Mouse (Mus musculus): ENCODE results near the gene Chsy1. TPM values are rescaled to one million over a fixed set of nuclear protein-coding genes. Genes with fewer than 3 reads are reported as not detected.

The Chsy1 gene
- polyA plus RNA-seq, 1 experiment = 10.8 TPM

DNA sequence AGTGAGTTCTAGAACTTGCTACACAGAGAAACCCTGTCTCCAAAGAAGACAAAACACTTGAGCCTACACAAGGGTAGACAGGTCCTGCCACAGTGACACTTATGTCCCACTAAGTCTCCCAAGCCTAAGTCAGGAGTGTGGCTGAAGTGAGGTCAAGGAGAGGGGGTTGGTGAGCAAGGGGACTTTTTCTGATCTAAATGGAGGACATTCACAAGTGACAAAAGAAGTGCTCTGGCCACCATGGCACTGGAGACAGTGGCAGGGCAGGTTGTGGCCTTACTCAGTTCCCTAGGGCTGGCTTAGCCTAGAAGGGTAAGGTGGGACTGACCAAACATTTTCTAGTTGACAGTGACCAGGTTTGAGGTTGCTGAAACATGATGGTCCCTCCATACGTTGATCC lies 106.6 kb downstream of the Chsy1 start:
- H3K27ac ChIP-seq (ENCODE audit: insufficient read depth, low read depth, low read length) = no peak overlapping the region
- no peak overlapping the region for H3K4me3 ChIP-seq (ENCODE audit: insufficient read depth, low read length)
- TF ChIP-seq POLR2A (IDR thresholded peaks at IDR 0.05; ENCODE audit: borderline replicate concordance, low read depth, low read length) (no peak), CTCF (IDR thresholded peaks at IDR 0.05; ENCODE audit: low read depth, low read length) (no peak)
- H3K4me1 ChIP-seq (ENCODE audit: control insufficient read depth, insufficient read depth, low read length) = peaks cover 33% of the 10 kb centered on the region

- TF ChIP-seq CTCF (IDR thresholded peaks at IDR 0.05; ENCODE audit: low read depth, low read length) (no peak), POLR2A (IDR thresholded peaks at IDR 0.05; ENCODE audit: borderline replicate concordance, low read depth, low read length) (no peak)
- H3K27ac ChIP-seq (ENCODE audit: insufficient read depth, low read depth, low read length) = no peak overlapping the region
- H3K4me3 ChIP-seq (ENCODE audit: insufficient read depth, low read length) = no peak overlapping the region
- H3K4me1 ChIP-seq (ENCODE audit: control insufficient read depth, insufficient read depth, low read length) = peaks cover 33% of the 10 kb centered on the region
Measured at GRCm38 (mm10) chr7:66217011-66217410, 107.7 kb downstream of the Chsy1 start.

DNA sequence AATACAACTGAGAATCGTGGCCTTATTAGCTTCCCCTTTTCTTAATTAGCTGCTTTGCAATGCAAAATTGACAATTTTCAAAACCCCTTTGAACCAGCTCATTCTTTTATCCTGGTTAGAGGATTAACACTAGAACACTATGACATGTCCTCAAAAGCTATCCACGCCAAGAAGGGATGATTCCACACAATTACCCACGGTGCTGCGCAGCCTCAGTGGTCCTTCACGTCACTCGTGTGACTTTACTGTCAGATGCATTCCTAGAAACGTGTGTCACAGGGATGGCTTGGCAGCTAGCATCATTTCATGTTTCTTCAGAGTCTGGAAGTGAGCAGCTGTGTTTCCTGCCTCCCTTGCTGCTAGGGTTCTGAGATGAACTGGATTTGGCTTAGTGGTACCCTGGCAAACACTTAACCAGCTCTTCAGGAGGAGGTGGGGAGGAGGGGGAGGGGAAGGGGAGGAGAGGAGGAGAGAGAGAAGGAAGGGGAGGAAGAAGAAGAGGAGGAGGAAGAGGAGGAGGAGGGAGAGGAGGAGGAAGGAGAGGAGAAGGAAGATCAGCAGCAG lies 108.3 kb downstream of the Chsy1 start:
- H3K4me3 ChIP-seq (ENCODE audit: insufficient read depth, low read length) = no peak overlapping the region
- H3K4me1 ChIP-seq (ENCODE audit: control insufficient read depth, insufficient read depth, low read length) = peaks cover 32% of the 10 kb centered on the region
- TF ChIP-seq POLR2A (IDR thresholded peaks at IDR 0.05; ENCODE audit: borderline replicate concordance, low read depth, low read length) (no peak), CTCF (IDR thresholded peaks at IDR 0.05; ENCODE audit: low read depth, low read length) (no peak)
- H3K27ac ChIP-seq (ENCODE audit: insufficient read depth, low read depth, low read length) = no peak overlapping the region

DNA sequence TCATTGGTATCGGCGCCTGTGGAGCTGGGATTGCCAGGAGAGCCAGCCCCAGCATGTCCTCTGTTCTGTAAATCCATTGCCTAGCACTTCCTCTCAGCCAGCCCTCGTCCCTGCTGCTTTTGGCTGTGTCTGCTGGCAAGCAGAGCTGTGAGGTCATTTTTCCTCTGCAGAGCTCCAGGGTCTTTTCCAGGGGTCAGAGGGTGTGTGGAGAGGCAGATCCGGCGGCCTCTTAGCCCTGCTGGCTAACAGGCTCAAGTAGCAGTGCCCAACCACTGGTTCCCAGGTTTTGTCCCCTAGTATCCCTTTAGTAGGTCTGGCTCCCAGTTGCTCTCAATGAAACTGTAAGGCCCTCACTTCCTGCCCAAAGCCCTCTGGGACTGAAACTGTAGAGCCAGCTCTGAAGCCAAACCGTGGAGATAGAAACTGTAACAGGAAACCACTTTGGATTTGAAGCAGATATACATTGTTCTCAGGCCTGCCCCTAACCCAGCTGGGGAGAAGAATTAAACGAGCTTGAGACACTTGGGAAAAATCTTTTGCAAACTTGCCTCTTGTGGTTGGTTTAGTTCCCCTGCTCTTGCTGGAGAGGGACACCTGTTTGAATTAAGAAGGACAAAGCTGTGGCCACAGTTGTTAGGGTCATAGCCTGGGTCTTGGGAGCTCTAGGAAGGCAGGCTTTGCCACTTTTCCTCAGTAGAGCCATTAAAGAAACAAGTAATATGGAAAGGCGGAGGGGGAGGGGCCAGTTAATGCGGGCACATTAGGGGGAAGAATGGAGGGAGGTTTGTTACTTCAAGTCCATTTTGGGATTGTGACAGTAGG lies 109.1 kb downstream of the Chsy1 start:
- peaks cover 28% of the 10 kb centered on the region for H3K4me1 ChIP-seq (ENCODE audit: control insufficient read depth, insufficient read depth, low read length)
- peak overlapping the region; percentile 49 for H3K27ac ChIP-seq (ENCODE audit: insufficient read depth, low read depth, low read length)
- no peak for TF ChIP-seq CTCF (IDR thresholded peaks at IDR 0.05; ENCODE audit: low read depth, low read length)
- TF ChIP-seq POLR2A (IDR thresholded peaks at IDR 0.05; ENCODE audit: borderline replicate concordance, low read depth, low read length) = no peak
- H3K4me3 ChIP-seq (ENCODE audit: insufficient read depth, low read length) = no peak overlapping the region

DNA sequence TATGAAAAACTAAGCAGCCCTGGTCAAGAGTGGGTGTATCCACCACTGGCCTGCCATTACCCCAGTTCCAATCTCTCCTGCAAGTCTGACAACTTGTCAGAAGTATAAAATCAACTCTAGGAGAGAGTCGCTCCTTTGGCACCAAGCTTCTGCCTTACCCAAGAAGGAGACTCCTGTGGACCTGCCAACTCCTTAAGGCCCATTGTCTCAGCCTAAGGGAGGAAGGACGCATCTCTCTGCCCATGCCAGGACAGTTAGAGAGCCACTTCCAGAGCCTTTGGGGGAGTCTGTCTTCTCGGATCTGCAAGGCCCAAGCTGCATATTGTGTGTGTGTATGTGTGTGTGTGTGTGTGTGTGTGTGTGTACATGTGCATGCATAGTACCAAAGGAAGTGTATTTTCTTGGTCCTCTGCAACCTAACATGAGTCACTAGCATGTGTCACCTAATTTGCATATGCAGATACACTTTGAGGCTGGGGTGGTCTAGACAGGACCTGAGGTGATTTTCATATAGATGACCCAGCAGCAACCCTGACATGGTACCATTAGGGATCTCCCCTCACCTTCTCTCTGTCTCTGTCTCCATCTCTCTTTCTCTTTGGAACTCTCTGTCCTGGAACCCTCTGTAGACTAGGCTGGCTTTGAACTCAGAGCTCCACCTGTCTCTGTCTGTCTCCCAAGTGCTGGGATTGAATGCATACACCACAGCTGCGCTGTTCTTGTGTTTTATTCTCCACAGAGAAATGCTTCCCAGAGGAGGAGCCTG lies 109.9 kb downstream of the Chsy1 start:
- TF ChIP-seq CTCF (IDR thresholded peaks at IDR 0.05; ENCODE audit: low read depth, low read length) (no peak), POLR2A (IDR thresholded peaks at IDR 0.05; ENCODE audit: borderline replicate concordance, low read depth, low read length) (no peak)
- H3K4me1 ChIP-seq (ENCODE audit: control insufficient read depth, insufficient read depth, low read length) = peaks cover 28% of the 10 kb centered on the region
- no peak overlapping the region for H3K27ac ChIP-seq (ENCODE audit: insufficient read depth, low read depth, low read length)

GRCm38 (mm10) chr7:66219794-66220227 lies 110.5 kb downstream of the Chsy1 start:
- H3K27ac ChIP-seq (ENCODE audit: insufficient read depth, low read depth, low read length) = no peak overlapping the region
- no peak overlapping the region for H3K4me3 ChIP-seq (ENCODE audit: insufficient read depth, low read length)
- H3K4me1 ChIP-seq (ENCODE audit: control insufficient read depth, insufficient read depth, low read length) = peaks cover 28% of the 10 kb centered on the region
- TF ChIP-seq POLR2A (IDR thresholded peaks at IDR 0.05; ENCODE audit: borderline replicate concordance, low read depth, low read length) (no peak), CTCF (IDR thresholded peaks at IDR 0.05; ENCODE audit: low read depth, low read length) (no peak)

More for the DNA sequence above, 109.9 kb downstream of the Chsy1 start:
- H3K4me3 ChIP-seq (ENCODE audit: insufficient read depth, low read length) = no peak overlapping the region

DNA sequence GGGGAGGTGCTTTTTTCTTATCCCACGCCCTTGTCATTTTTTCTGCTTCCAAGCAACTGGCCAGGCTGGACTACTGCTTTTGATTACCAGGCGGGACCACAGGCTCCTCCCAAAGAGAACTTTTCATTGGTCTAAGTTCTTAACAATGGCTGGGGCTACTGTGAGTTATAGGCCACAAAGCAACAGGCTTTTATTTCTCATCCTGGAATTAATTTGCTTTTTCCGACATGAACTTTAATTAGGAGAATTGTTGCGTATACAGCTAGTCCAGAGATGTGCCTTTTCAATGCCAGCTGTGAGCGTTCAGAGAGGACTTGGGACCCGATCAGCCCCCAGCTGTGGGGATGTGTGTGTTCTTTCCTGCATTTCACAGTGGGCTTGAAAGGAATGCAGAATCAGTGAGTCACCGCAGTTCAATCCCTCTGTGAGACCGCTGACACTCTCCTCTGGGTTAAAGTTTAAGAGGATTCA lies 113.3 kb downstream of the Chsy1 start:
- H3K27ac ChIP-seq (ENCODE audit: insufficient read depth, low read depth, low read length) = no peak overlapping the region
- TF ChIP-seq CTCF (IDR thresholded peaks at IDR 0.05; ENCODE audit: low read depth, low read length) (no peak), POLR2A (IDR thresholded peaks at IDR 0.05; ENCODE audit: borderline replicate concordance, low read depth, low read length) (no peak)
- peaks cover 21% of the 10 kb centered on the region for H3K4me1 ChIP-seq (ENCODE audit: control insufficient read depth, insufficient read depth, low read length)
- H3K4me3 ChIP-seq (ENCODE audit: insufficient read depth, low read length) = no peak overlapping the region

Other genes starting within 250 kb of the Chsy1 start
- gene Pcsk6, start 247.8 kb upstream of the Chsy1 start, polyA plus RNA-seq (2012; ENCODE audit: insufficient read depth, insufficient read length, missing spikeins) = not detected in 2 replicates
- gene Gm45213, start 65.9 kb upstream of the Chsy1 start, polyA plus RNA-seq (2012; ENCODE audit: insufficient read depth, insufficient read length, missing spikeins) = not detected in 2 replicates
- gene Snrpa1, start 50.5 kb upstream of the Chsy1 start, polyA plus RNA-seq (2012; ENCODE audit: insufficient read depth, insufficient read length, missing spikeins) = 29.6 and 33.5 TPM in 2 replicates
- 75.3 and 89.0 TPM in 2 replicates for gene Selenos, start 29.9 kb upstream of the Chsy1 start, polyA plus RNA-seq (2012; ENCODE audit: insufficient read depth, insufficient read length, missing spikeins)

Data from bone marrow macrophage, adult 2 months (primary cell).